Mouse (Mus musculus): ENCODE measurements around the gene Slfn3.

GRCm38 (mm10) chr11:83216119-83216518 is 25.0 kb downstream of the Slfn3 start:
- TF ChIP-seq CTCF (IDR thresholded peaks at IDR 0.05; ENCODE audit: low read depth) (no peak), EP300 (optimal IDR thresholded peaks at IDR 0.05) (no peak)
